Mouse (Mus musculus) forebrain, embryonic 16.5 days (tissue): Measurements from ENCODE around the gene Ifngr1. TPM values are rescaled to one million over a fixed set of nuclear protein-coding genes. Genes with fewer than 3 reads are reported as not detected.

Experiments used
- ATAC-seq: fragments of 200-750 bp; cut with Nextera tagmentation; 2 replicates; pipeline ENCODE4 v1.8.0; 2017; ENCODE audit warnings: mild to moderate bottlenecking, moderate library complexity
- H3K27ac ChIP-seq: fragments of 300-500 bp; sonication (generic); 2 replicates; pipeline ENCODE4 v1.5.1; 2014; ENCODE audit warnings: low read length, control low read depth
- H3K27me3 ChIP-seq: fragments of 300-500 bp; sonication (generic); replicated peaks from 2 replicates; pipeline ENCODE4 v1.6.1; 2014; ENCODE audit warnings: low read length; ENCODE audit not compliant: control insufficient read depth, insufficient read depth
- H3K36me3 ChIP-seq: fragments of 300-500 bp; sonication (generic); 2 replicates; pipeline ENCODE4 v1.6.1; 2014; ENCODE audit not compliant: control insufficient read depth, insufficient read depth
- H3K4me1 ChIP-seq: fragments of 300-500 bp; sonication (generic); replicated peaks from 2 replicates; pipeline ENCODE4 v1.6.1; 2014; ENCODE audit warnings: low read length; ENCODE audit not compliant: control insufficient read depth, insufficient read depth
- H3K4me2 ChIP-seq: fragments of 300-500 bp; sonication (generic); 2 replicates; pipeline ENCODE4 v1.6.1; 2014; ENCODE audit warnings: mild to moderate bottlenecking, low read length, control low read depth
- H3K4me3 ChIP-seq: fragments of 300-500 bp; sonication (generic); replicated peaks from 2 replicates; pipeline ENCODE4 v1.5.1; 2014; ENCODE audit warnings: mild to moderate bottlenecking, low read length, control low read depth
- H3K9ac ChIP-seq: fragments of 300-500 bp; sonication (generic); replicated peaks from 2 replicates; pipeline ENCODE4 v1.6.1; 2014; ENCODE audit warnings: low read depth, low read length, control low read depth
- H3K9me3 ChIP-seq: fragments of 300-500 bp; sonication (generic); 2 replicates; pipeline ENCODE4 v1.6.1; 2016; ENCODE audit warnings: low read length; ENCODE audit not compliant: control insufficient read depth
- WGBS: fragments of 180-500 bp; shearing (Covaris S2); extraction: QIAGEN DNeasy Blood & Tissue Kit; methylation state at CpG from one replicate; pipeline ENCODE4 v1.1.7; 2014; 5-methylcytosine and 5-hydroxymethylcytosine counted together
- polyA plus RNA-seq: library from polyadenylated mRNA; unstranded; fragments of >200 nt; fragmentation: Nextera tagmentation; extraction: Ambion mirVana; gene quantifications from 2 replicates; pipeline ENCODE4 v1.2.1, GENCODE M21; 2015

Ifngr1 gene
- polyA plus RNA-seq, 1 experiment from 2014 or later: 16.8 TPM

DNA sequence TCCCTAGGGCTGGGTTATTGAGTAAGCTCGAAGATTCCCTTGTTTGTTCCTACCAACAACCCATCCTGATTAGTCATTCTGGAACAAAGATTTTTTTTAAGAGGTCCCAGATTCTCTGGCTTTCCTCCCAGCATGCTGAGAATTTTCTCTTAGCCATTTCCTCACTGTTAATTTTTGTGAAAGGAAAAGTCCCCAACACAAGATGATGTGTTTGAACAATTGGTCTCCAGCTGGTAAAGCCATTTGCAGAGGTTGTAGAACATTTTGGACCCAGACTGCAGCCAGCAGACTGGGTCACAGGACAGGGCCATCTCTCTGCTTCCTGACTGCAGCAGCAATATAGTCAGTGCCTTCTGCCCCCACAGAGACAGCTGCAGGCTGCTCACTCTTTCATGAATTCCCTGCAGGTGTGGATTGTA lies 28.3 kb upstream of the Ifngr1 start:
- Histone ChIP-seq H3K36me3 (no peaks in the 10 kb centered on the region), H3K4me3 (no peak overlapping the region), H3K4me1 (no peaks in the 10 kb centered on the region), H3K27me3 (no peaks in the 10 kb centered on the region), H3K9ac (no peak overlapping the region), H3K4me2 (no peak overlapping the region), H3K9me3 (no peaks in the 10 kb centered on the region), H3K27ac (no peak overlapping the region)
- ATAC-seq: no peak
- WGBS: 71% methylated on average over 1 of the region's 1 CpGs

DNA sequence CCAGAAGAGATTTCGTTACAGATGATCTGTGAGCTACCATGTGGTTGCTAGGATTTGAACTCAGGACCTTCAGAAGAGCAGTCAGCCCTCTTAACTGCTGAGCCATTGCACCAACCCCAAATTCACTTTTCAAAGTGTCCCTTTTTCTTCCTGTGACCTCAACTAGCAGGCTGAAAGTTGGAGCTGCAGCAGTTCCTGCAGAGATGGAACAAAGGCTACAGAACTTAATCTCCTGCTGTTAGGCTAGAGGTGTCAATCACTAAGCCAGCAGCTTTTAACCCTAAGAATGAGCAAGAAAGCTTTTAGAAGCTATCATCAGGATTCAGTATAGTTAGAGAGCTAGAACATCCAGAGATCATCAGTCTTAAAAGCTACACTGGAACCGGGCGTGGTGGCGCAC lies 24.3 kb upstream of the Ifngr1 start:
- Histone ChIP-seq H3K9ac (no peak overlapping the region), H3K27ac (no peak overlapping the region), H3K36me3 (no peaks in the 10 kb centered on the region), H3K9me3 (no peaks in the 10 kb centered on the region), H3K4me2 (no peak overlapping the region), H3K4me3 (no peak overlapping the region), H3K4me1 (no peaks in the 10 kb centered on the region), H3K27me3 (no peaks in the 10 kb centered on the region)
- WGBS: 92% methylated on average over 4 of the region's 4 CpGs
- no peak for ATAC-seq

DNA sequence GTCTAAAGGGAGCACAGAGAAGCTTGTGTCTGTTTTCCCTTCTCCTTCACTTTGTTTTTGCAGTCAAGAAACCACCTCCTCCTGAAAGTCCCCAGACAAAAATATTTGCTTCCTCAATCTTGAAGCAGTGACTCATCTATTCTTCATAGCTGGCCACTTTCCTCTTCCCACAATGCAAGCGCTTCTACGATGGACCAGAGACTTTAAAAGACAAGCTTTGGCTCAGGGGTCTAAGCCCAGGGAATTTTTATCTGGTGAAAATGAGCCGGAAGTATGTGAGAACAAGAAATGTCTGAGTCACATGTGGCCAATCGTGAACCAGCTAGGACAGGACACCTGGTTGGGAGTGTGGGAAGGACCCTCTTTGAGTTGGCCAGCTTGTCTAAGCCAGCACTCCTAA lies 21.5 kb upstream of the Ifngr1 start:
- no peak overlapping the region for H3K9ac ChIP-seq
- no peak for ATAC-seq
- 89% methylated on average over 4 of the region's 4 CpGs for WGBS
- H3K9me3 ChIP-seq: no peaks in the 10 kb centered on the region
- no peaks in the 10 kb centered on the region for H3K27me3 ChIP-seq
- H3K4me3 ChIP-seq: no peak overlapping the region
- H3K4me1 ChIP-seq: no peaks in the 10 kb centered on the region
- H3K4me2 ChIP-seq: no peak overlapping the region
- H3K27ac ChIP-seq: no peak overlapping the region
- H3K36me3 ChIP-seq: no peaks in the 10 kb centered on the region

DNA sequence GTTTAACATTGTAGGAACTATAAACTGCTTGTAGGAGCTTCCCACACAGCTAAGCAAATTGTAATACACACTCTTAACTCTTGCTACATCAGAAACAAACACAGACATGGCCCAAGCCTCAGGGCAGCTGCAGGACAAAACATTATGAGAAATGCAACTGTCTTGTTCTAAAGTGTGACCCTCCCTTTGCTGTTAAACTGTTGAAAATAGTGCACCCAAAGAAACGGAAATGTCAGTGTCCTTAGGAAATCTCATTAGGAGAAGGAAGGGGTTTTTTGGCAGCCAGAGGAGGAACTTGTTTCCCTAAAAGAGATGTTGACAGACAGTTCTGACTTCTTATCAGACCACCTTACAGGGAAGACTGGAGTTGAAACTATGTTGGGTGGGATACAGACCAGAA lies 21.0 kb upstream of the Ifngr1 start:
- Histone ChIP-seq H3K4me2 (no peak overlapping the region), H3K9ac (no peak overlapping the region), H3K36me3 (no peaks in the 10 kb centered on the region), H3K27ac (no peak overlapping the region), H3K27me3 (no peaks in the 10 kb centered on the region), H3K4me3 (no peak overlapping the region), H3K9me3 (no peaks in the 10 kb centered on the region), H3K4me1 (no peaks in the 10 kb centered on the region)
- ATAC-seq: no peak
- WGBS: 67% methylated on average over 1 of the region's 1 CpGs

DNA sequence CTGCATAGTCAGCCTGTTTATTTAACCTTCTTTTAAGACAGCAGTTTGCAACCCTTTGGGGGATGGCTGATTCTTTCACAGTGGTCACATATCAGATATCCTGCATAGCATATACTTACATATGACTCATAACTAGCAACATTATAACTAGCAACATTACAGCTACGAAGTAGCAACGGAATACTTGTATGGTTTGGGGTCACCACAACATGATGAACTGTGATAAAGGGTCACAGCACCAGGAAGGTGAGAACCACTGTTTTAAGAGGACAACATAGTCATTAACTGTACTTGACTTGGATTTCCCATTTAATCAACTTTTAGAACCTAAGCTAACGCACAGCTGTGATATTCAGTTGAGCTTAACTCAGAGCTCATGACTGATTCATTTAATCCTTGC lies 14.2 kb upstream of the Ifngr1 start:
- 97% methylated on average over 3 of the region's 3 CpGs for WGBS
- Histone ChIP-seq H3K27me3 (no peaks in the 10 kb centered on the region), H3K9me3 (no peaks in the 10 kb centered on the region)

DNA sequence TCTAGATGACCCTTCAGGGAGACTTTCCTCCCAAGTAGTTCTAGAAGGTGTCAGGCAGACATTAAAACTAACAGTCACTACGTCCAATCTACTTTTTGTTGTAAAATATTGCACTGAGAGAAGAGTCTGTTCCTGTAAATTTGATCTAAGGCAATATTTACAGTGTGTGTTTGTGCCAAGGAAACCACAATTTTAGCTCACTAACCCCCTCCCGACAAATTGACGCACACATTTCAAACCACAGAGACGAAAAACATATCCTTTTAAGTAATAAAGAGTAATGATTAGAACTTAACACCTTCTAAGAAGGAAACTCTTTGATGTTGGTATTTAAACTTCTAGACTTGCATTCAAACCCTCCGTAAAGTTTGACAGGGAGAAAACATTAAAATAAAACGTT lies 13.7 kb upstream of the Ifngr1 start:
- Histone ChIP-seq H3K27ac (no peak overlapping the region), H3K4me1 (peaks cover 4% of the 10 kb centered on the region; the same call in 1 of the 2 replicates), H3K27me3 (no peaks in the 10 kb centered on the region), H3K9me3 (no peaks in the 10 kb centered on the region), H3K4me3 (no peak overlapping the region), H3K9ac (no peak overlapping the region), H3K36me3 (no peaks in the 10 kb centered on the region), H3K4me2 (no peak overlapping the region)
- ATAC-seq: no peak
- WGBS: 81% methylated on average over 6 of the region's 6 CpGs

More for the DNA sequence above, 14.2 kb upstream of the Ifngr1 start:
- Histone ChIP-seq H3K4me2 (no peak overlapping the region), H3K36me3 (no peaks in the 10 kb centered on the region), H3K4me3 (no peak overlapping the region), H3K9ac (no peak overlapping the region), H3K27ac (no peak overlapping the region), H3K4me1 (peaks cover 4% of the 10 kb centered on the region; the same call in 1 of the 2 replicates)
- no peak for ATAC-seq

DNA sequence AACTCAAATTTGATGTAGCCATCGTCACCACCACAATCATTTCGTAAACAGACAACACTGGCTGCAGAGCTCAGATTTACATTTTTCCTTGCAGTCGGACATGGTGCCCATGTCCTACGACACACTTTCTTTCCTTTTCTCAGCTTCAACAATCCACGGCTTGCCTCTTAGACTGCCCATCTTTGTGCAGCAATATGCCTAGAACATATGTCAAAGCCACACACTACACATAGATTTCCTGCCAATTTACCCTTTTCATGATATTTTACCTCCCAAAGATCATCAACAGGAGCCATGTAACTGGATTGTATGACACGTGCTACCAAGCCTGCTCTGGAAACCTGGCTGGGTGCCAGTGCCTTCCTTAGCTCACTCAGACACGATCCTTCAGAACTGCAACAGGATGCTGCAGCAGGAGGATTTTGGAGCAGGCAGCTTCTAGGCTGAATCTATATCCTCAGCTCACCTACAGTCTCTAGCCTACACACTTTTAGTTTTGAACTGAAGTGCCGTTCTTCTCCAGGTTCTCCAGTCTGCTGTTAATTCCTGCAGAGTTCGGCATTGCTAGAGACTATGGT lies 13.3 kb upstream of the Ifngr1 start:
- H3K4me1 ChIP-seq: peaks cover 4% of the 10 kb centered on the region; the same call in 1 of the 2 replicates
- H3K27ac ChIP-seq: no peak overlapping the region
- H3K27me3 ChIP-seq: no peaks in the 10 kb centered on the region
- H3K36me3 ChIP-seq: no peaks in the 10 kb centered on the region
- H3K9ac ChIP-seq: no peak overlapping the region
- no peak overlapping the region for H3K4me3 ChIP-seq
- H3K9me3 ChIP-seq: no peaks in the 10 kb centered on the region
- no peak overlapping the region for H3K4me2 ChIP-seq
- 64% methylated on average over 9 of the region's 9 CpGs for WGBS
- peak; percentile 67 for ATAC-seq

DNA sequence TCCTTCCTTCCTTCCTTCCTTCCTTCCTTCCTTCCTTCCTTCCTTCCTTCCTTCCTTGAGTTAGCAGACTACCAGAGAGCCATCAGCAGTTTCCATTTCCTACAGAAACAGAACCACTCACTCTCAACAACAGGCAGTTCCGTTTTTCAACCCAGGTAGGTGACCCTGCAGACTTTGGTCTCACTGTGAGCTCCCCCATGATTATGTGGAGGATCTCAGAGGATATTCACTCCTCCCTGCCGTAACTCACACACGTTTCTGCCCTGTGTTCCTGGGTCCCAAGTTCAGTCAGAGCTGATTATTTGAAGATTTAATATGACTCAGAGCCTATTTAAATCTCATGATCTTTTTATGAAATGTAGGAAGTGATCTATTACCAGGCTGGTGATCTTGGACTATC lies 11.1 kb upstream of the Ifngr1 start:
- Histone ChIP-seq H3K4me2 (no peak overlapping the region), H3K4me3 (no peak overlapping the region), H3K36me3 (no peaks in the 10 kb centered on the region), H3K9ac (no peak overlapping the region), H3K9me3 (no peaks in the 10 kb centered on the region), H3K27me3 (no peaks in the 10 kb centered on the region), H3K27ac (no peak overlapping the region), H3K4me1 (peaks cover 4% of the 10 kb centered on the region; the same call in 1 of the 2 replicates)
- 65% methylated on average over 3 of the region's 3 CpGs for WGBS
- no peak for ATAC-seq

DNA sequence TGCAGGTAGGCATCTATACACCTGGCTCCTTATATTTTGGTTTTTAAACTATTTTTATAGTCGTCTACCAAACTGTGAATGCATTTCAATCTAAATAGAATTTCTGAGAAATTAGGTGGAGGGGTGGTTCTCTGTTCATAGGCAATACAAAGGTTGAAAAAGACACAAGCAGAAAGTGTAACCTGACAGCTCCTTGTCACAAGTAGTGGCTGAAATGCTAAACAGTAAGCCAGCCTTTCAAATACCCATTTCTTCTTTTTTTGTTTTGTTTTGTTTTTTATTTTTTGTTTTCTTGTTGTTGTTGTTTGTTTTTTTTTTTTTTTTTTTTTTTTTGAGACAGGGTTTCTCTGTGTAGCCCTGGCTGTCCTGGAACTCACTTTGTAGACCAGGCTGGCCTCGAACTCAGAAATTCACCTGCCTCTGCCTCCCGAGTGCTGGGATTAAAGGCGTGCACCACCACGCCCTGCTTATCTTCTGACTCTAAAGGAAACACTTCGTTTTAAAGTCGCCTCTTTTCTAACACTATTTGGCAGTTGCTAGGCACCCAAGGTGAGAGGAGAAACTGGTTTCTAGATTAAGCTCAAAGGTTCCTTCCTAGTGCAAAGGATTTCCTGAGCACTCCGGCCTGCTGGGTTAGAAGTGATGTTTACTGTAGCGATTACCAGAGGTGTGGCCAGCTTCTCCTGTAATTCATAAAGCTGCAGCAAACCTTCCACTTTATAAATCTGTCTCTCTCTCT lies 9.7 kb upstream of the Ifngr1 start:
- no peaks in the 10 kb centered on the region for H3K36me3 ChIP-seq
- WGBS: 87% methylated on average over 9 of the region's 9 CpGs
- no peak for ATAC-seq

More for the DNA sequence above, 9.7 kb upstream of the Ifngr1 start:
- Histone ChIP-seq H3K4me2 (no peak overlapping the region), H3K9me3 (no peaks in the 10 kb centered on the region), H3K4me3 (no peak overlapping the region), H3K27me3 (no peaks in the 10 kb centered on the region), H3K27ac (no peak overlapping the region), H3K4me1 (peaks cover 4% of the 10 kb centered on the region; the same call in 1 of the 2 replicates), H3K9ac (no peak overlapping the region)
